Mouse (Mus musculus): Measurements from ENCODE around the gene Gramd1c.

Gene Gramd1c

GRCm38 (mm10) chr16:44063025-44063894 lies at the start of gene Gramd1c:
Gramd1c (minus strand) TSS chr16:44063345.
- peak; percentile 18 to 57 for DNase-seq (ENCODE audit: low spot score in 2 of 2)

GRCm38 (mm10) chr16:44109002-44109401 lies 45.9 kb upstream of the Gramd1c start:
- no peak for DNase-seq (ENCODE audit: low spot score in 2 of 2)

- DNase-seq (ENCODE audit: low spot score in 2 of 2): no peak
Observed at GRCm38 (mm10) chr16:44105211-44105610, 42.1 kb upstream of the Gramd1c start.

- peak in 1 of 2 experiments; percentile 19 for DNase-seq (ENCODE audit: low spot score in 2 of 2)
Observed at GRCm38 (mm10) chr16:44103806-44104766, 40.9 kb upstream of the Gramd1c start.

- no peak for DNase-seq (ENCODE audit: low spot score in 2 of 2)
Observed at GRCm38 (mm10) chr16:44102925-44103324, 39.8 kb upstream of the Gramd1c start.

- no peak for DNase-seq (ENCODE audit: low spot score in 2 of 2)
Observed at GRCm38 (mm10) chr16:44101181-44101710, 38.1 kb upstream of the Gramd1c start.

- no peak for DNase-seq (ENCODE audit: low spot score in 2 of 2)
Observed at GRCm38 (mm10) chr16:44099377-44099776, 36.2 kb upstream of the Gramd1c start.

- no peak for DNase-seq (ENCODE audit: low spot score in 2 of 2)
Observed at GRCm38 (mm10) chr16:44087650-44088049, 24.5 kb upstream of the Gramd1c start.

GRCm38 (mm10) chr16:44061341-44061740 lies 1.8 kb downstream of the Gramd1c start:
- no peak for DNase-seq (ENCODE audit: low spot score in 2 of 2)

- no peak for DNase-seq (ENCODE audit: low spot score in 2 of 2)
Observed at GRCm38 (mm10) chr16:44060604-44061286, 2.4 kb downstream of the Gramd1c start.

- peak; percentile 45 to 75 for DNase-seq (ENCODE audit: low spot score in 2 of 2)
Observed at GRCm38 (mm10) chr16:44058745-44059144, 4.4 kb downstream of the Gramd1c start.

- no peak for DNase-seq (ENCODE audit: low spot score in 2 of 2)
Observed at GRCm38 (mm10) chr16:44055766-44056165, 7.4 kb downstream of the Gramd1c start.

- DNase-seq (ENCODE audit: low spot score in 2 of 2): no peak
Observed at GRCm38 (mm10) chr16:44053265-44053664, 9.9 kb downstream of the Gramd1c start.

GRCm38 (mm10) chr16:44052390-44052789 lies 10.8 kb downstream of the Gramd1c start:
- DNase-seq (ENCODE audit: low spot score in 2 of 2): no peak

- no peak for DNase-seq (ENCODE audit: low spot score in 2 of 2)
Observed at GRCm38 (mm10) chr16:44050139-44050538, 13.0 kb downstream of the Gramd1c start.

GRCm38 (mm10) chr16:44039112-44039511 lies 24.0 kb downstream of the Gramd1c start:
- DNase-seq (ENCODE audit: low spot score in 2 of 2): peak in 1 of 2 experiments; percentile 36

- DNase-seq (ENCODE audit: low spot score in 2 of 2): no peak
Observed at GRCm38 (mm10) chr16:44035221-44035620, 27.9 kb downstream of the Gramd1c start.

- DNase-seq (ENCODE audit: low spot score in 2 of 2): no peak
Observed at GRCm38 (mm10) chr16:44033365-44033764, 29.8 kb downstream of the Gramd1c start.

- DNase-seq (ENCODE audit: low spot score in 2 of 2): no peak
Observed at GRCm38 (mm10) chr16:44029273-44029672, 33.9 kb downstream of the Gramd1c start.

GRCm38 (mm10) chr16:44026822-44027221 lies 36.3 kb downstream of the Gramd1c start:
- DNase-seq (ENCODE audit: low spot score in 2 of 2): no peak

GRCm38 (mm10) chr16:44026210-44026609 lies 36.9 kb downstream of the Gramd1c start:
- no peak for DNase-seq (ENCODE audit: low spot score in 2 of 2)

Measured in spleen, postnatal 10 days (tissue).